Mouse (Mus musculus): ENCODE data around the gene Zfp423. TPM values are rescaled to one million over a fixed set of nuclear protein-coding genes. Genes with fewer than 3 reads are reported as not detected.

Gene Zfp423
- polyA plus RNA-seq, 1 experiment from 2014 or later, result 25.2 TPM

DNA sequence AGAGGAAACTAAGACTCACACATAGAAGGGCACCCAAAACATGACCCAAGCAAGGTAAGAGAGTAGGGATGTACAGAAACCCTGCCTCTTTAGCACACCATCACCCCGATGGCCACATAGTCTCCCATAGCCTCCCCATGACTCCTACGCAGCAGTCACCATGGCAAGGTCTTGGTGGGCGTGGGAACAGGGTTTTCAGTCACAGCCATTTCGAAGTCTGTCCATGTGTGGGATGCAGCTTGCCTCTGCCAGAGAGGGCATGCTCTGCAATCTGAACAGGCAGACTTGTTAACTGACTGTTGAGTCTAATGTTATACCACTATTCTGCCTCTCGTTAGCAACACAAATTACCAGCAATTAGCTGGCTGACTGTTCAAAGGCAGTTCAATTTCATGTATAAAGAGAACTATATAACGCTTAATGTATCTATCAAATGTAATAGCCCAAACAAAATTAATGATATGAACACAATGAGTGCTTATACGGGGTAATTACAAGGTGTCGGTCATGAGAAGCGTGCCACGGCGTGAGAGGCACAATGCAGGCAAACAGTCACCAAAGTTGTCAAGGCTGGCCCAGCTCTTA lies 218.4 kb downstream of the Zfp423 start:
- Histone ChIP-seq H3K27me3 (ENCODE audit: poor library complexity, severe bottlenecking) (no peaks in the 10 kb centered on the region), H3K36me3 (replicated peaks) (peaks cover 29% of the 10 kb centered on the region), H3K9me3 (no peaks in the 10 kb centered on the region), H3K4me3 (no peak overlapping the region), H3K4me1 (peaks cover 71% of the 10 kb centered on the region), H3K27ac (no peak overlapping the region)
- DNase-seq (ENCODE audit: extremely low spot score, low spot score), result no peak
- 86% methylated on average over 11 of the region's 11 CpGs for WGBS

DNA sequence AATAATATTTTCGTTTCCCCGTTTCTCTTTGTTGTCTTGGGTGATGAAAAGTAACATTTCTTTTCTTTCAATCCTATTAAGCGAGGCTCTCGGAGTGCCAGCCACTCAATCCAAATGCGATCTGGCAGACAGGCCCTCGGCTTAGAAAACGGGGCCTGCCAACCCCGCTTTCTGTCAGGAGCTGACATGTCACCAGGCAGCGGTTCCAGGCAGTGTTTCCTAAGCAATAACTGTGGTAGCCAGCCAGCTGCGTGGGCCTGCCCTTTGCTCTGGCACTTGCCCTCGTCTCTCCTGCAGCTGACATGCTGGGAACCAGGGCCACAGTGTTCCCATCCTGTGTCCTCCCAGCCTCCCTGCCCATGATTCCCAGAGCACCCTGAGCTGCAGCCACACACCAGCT lies 221.5 kb downstream of the Zfp423 start:
- Histone ChIP-seq H3K4me3 (no peak overlapping the region), H3K9me3 (no peaks in the 10 kb centered on the region), H3K27ac (peak overlapping the region; percentile 56), H3K36me3 (replicated peaks) (peaks cover 19% of the 10 kb centered on the region), H3K27me3 (ENCODE audit: poor library complexity, severe bottlenecking) (no peaks in the 10 kb centered on the region), H3K4me1 (peaks cover 65% of the 10 kb centered on the region)
- WGBS, result 84% methylated on average over 11 of the region's 11 CpGs
- DNase-seq (ENCODE audit: extremely low spot score, low spot score), result no peak

DNA sequence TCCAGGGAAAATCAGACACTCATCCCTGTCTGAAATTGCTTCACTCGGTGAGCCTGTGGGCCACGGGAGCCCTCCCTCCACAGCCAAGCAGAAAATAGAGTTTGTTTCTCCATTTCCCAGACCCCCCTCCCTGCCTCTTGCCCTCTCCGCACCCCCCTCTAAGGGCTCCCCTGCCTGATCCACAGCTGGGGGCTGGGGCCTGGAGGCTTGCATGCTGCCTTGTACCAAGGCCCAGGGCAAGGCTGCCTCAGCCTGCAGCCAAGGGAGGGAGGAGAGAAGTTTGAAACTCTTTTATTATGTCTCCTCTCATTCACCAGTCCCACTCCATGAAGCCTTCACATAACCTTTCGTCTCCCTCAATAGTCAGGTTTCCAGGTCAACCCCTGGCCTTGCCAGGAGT lies 224.5 kb downstream of the Zfp423 start:
- no peaks in the 10 kb centered on the region for H3K27me3 ChIP-seq (ENCODE audit: poor library complexity, severe bottlenecking)
- peaks cover 28% of the 10 kb centered on the region for H3K36me3 ChIP-seq (replicated peaks)
- H3K4me3 ChIP-seq, result no peak overlapping the region
- no peaks in the 10 kb centered on the region for H3K9me3 ChIP-seq
- WGBS, result 59% methylated on average over 4 of the region's 4 CpGs
- DNase-seq (ENCODE audit: extremely low spot score, low spot score), result no peak
- H3K27ac ChIP-seq, result peak overlapping the region; percentile 79
- H3K4me1 ChIP-seq, result peaks cover 44% of the 10 kb centered on the region

DNA sequence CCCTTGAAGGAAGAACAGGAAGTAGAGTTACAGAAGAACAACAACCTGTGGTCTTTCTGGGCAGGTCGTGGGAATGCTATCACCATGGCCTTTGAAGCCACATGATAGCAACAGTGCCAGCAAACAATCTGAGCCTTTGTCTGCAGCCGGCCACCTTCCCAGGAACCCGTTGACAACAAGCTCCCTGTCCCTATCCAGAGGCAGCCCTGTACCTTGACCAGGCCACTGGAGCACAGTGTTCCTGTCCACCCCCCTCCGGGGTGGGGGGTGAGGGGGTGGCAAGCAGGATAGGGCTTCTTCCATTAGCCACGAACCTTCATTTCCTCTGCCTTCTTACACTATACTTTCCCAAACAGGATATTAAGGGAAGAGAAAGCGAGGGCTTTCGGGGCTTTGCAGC lies 224.9 kb downstream of the Zfp423 start:
- H3K4me3 ChIP-seq, result no peak overlapping the region
- H3K4me1 ChIP-seq, result peaks cover 44% of the 10 kb centered on the region
- H3K27me3 ChIP-seq (ENCODE audit: poor library complexity, severe bottlenecking), result no peaks in the 10 kb centered on the region
- peaks cover 29% of the 10 kb centered on the region for H3K36me3 ChIP-seq (replicated peaks)
- peak overlapping the region; percentile 79 for H3K27ac ChIP-seq
- no peaks in the 10 kb centered on the region for H3K9me3 ChIP-seq
- 65% methylated on average over 7 of the region's 7 CpGs for WGBS
- no peak for DNase-seq (ENCODE audit: extremely low spot score, low spot score)

DNA sequence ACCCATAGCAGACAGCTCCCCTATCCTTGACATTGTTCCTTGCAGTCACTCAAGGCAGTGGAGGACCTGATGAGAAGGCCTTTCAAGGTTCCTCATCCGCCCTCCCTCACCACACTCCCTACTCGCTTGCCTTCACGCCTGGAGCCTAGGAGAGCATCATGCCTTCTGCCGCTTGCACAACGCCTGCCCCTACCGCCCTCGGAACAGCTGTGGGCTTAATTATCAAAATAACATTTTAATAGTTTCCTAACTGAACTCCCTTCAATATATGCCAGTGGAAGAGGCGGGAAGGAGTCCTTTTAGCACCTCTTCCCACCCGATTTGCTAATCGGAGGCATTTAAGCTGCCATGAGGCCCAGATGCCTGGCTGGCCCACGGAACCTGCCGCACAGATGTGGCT lies 228.3 kb downstream of the Zfp423 start:
- H3K36me3 ChIP-seq (replicated peaks), result peaks cover 50% of the 10 kb centered on the region
- H3K27ac ChIP-seq, result no peak overlapping the region

DNA sequence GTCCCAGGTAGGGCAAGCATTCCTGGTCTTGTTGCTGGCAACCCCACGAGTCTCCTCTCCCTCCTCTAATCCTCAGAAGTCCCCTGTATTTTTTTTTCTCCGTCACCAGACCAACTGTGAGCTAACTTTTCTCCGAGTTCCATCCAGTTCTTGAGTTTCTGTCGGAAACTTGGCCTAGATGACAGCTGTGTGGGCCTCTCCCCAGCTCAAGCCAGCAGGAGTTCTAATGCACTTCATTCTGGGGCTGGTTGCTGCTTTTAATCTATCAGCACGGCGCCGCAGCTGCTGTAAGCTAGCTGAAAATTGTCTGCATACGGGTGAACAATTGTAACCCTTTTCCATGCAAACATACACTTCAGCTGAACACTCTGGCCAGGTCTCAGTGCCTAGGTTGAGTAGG lies 236.4 kb downstream of the Zfp423 start:
- 78% methylated on average over 8 of the region's 8 CpGs for WGBS
- Histone ChIP-seq H3K36me3 (replicated peaks) (peaks cover 25% of the 10 kb centered on the region), H3K9me3 (no peaks in the 10 kb centered on the region), H3K4me3 (no peak overlapping the region), H3K4me1 (peaks cover 38% of the 10 kb centered on the region), H3K27me3 (ENCODE audit: poor library complexity, severe bottlenecking) (no peaks in the 10 kb centered on the region), H3K27ac (no peak overlapping the region)
- no peak for DNase-seq (ENCODE audit: extremely low spot score, low spot score)

More for the DNA sequence above, 228.3 kb downstream of the Zfp423 start:
- 94% methylated on average over 12 of the region's 12 CpGs for WGBS
- Histone ChIP-seq H3K4me3 (no peak overlapping the region), H3K4me1 (peaks cover 26% of the 10 kb centered on the region), H3K9me3 (no peaks in the 10 kb centered on the region), H3K27me3 (ENCODE audit: poor library complexity, severe bottlenecking) (no peaks in the 10 kb centered on the region)
- no peak for DNase-seq (ENCODE audit: extremely low spot score, low spot score)

DNA sequence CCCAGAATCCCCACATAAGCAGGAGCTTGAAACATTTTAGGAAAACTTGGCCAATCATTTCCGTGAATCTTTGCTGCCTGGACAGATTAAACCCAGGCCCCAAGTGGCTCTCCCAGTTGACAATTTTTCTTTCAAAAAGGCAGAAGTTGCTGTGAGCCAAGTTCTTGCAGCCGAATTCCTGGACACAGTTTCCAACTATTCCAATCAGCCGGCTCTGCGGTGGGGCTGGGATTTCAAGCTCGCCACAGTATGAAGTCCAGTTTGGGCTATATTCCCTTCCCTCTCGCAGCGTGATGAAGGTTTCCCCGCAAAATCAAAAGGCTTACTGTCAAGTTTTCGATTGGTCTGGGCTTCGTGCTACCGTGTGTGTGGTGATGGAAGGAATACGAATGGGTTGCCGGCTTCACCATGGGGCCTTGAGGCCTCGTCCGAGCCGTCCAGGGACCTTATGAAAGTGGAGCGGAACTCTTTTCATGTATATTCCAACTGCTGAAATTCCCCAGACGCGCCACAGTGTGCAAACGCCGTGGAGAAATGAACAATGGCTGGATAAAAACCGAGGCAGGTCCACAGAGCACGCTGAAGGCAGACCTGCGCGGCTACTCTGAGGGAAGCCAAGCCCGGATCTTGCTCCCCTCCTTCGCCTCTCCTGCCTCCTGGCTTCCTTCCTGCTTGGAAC lies 240.1 kb downstream of the Zfp423 start:
- Histone ChIP-seq H3K4me1 (peaks cover 66% of the 10 kb centered on the region), H3K9me3 (no peaks in the 10 kb centered on the region), H3K36me3 (replicated peaks) (0 out of 2 replicates have a peak, but pooled peaks cover 14% of the 10 kb centered on the region), H3K4me3 (no peak overlapping the region), H3K27ac (peak overlapping the region; percentile 42; the same call in 1 of the 2 replicates), H3K27me3 (ENCODE audit: poor library complexity, severe bottlenecking) (no peaks in the 10 kb centered on the region)
- 79% methylated on average over 27 of the region's 27 CpGs for WGBS
- DNase-seq (ENCODE audit: extremely low spot score, low spot score), result no peak

DNA sequence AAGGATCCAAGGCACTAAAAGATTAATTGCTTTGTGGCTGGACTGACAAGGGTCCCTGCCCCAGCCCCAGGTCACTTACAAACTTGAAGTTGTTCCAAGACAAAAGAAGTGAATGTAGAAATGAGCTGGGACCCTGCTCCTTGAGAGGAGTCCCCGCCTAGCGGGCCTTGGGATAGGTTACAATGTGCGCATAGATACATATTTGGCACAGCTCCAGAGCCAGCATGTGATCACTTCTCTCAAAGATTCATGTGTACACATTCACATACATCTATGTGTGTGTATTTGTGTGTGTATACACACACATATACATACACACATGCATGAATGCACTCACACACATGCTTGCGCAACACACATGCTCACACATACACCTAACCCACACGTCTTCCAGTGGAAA lies 241.9 kb downstream of the Zfp423 start:
- peak overlapping the region; percentile 84; the same call in 1 of the 2 replicates for H3K27ac ChIP-seq
- 82% methylated on average over 5 of the region's 5 CpGs for WGBS
- H3K4me3 ChIP-seq, result no peak overlapping the region
- H3K36me3 ChIP-seq (replicated peaks), result 0 out of 2 replicates have a peak, but pooled peaks cover 8% of the 10 kb centered on the region
- H3K27me3 ChIP-seq (ENCODE audit: poor library complexity, severe bottlenecking), result no peaks in the 10 kb centered on the region
- DNase-seq (ENCODE audit: extremely low spot score, low spot score), result no peak
- peaks cover 71% of the 10 kb centered on the region for H3K4me1 ChIP-seq
- no peaks in the 10 kb centered on the region for H3K9me3 ChIP-seq

DNA sequence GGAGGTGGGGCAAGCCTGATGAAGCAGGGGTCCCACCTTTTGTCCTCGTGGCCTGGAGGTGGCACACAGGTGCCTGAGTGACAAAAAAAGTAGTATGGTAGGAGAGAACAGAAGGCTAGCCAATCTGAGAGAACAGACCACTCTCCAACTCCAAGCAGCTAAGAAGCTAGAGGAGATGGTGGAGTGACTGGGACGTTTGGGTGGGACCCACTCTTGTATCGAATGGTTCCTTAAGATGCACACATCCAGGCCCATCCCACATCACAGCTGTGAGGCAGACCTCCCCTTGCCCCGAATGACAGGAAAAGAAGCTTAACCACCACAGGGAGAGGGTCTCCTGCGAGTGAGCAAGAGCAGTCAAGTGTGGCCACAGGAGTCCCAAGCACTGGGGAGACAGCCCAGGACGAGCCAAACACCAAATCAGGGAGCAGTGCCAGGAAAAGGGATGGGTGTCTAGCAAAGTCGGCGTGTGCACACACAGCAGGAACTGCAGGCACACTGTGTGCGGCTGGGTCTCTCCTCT lies 242.6 kb downstream of the Zfp423 start:
- H3K36me3 ChIP-seq (replicated peaks), result 0 out of 2 replicates have a peak, but pooled peaks cover 8% of the 10 kb centered on the region
- H3K9me3 ChIP-seq, result no peaks in the 10 kb centered on the region
- WGBS, result 14% methylated on average over 9 of the region's 9 CpGs
- H3K27me3 ChIP-seq (ENCODE audit: poor library complexity, severe bottlenecking), result no peaks in the 10 kb centered on the region
- H3K27ac ChIP-seq, result peak overlapping the region; percentile 84
- DNase-seq (ENCODE audit: extremely low spot score, low spot score), result no peak
- H3K4me3 ChIP-seq, result peak overlapping the region; percentile 41
- peaks cover 74% of the 10 kb centered on the region for H3K4me1 ChIP-seq

DNA sequence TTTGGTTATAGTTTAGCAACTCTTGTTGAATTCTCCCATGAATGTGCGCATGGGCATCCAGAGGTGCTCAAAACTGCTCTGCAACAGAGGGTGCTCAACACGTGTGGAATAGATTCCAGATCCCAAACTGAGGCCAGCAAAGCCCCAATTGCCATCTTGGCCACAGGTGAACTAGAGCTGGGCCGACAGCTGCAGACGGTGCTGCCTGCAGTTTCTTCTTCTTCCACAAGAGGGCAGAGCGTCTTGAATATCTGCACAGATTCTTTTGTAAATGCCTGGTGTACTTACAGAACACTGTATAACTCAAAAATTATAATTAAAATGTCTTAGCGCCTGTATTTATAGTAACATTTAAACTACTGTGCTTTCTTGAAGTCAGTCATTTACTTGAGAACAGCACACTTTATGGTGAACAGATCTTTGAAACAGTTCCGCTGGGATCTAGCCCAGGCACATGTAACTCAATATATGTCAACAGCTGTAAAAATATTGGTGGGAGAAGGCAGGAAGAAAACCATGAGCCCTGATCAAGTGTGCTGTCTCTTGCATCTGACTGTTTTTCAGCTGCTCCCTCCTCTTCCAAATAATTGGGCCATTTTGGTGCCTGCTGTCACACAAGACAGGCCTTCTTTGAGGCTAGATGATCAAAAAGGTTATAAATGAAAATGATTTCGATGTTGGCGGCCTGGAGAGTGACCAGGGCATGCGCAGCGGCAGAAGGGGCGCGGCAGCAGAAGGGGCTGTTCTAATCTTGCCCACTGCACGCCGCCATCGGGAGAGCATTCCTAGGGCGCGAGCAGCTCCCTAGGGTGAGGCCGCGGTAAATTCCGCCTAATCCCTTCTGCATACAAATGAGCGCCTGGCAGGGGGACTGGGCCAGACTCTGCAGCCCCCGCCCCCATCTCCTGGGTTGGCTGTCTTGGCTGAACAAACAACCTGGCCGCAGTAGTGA lies 243.4 kb downstream of the Zfp423 start:
- 7% methylated on average over 24 of the region's 24 CpGs for WGBS
- peaks cover 77% of the 10 kb centered on the region for H3K4me1 ChIP-seq
- peak overlapping the region; percentile 41 for H3K4me3 ChIP-seq

DNA sequence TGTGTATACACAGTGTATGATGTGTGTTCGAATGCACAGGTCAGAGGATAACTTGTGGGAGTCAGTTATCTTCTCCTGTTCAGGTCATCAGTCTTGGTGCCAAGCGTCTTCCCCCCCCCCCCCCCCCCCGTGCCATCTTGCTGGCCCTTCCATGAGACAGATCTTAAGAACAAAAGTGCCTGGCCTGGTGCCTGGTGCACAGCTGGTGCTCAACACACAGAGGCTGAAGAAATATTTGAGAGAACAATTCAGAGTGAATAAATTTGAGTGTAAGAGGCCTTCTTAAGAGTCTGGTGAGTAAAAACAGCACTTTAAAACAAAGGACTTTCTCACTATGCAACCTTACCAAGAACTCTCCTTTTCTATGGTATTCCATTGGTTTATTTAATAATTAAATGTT lies 245.4 kb downstream of the Zfp423 start:
- no peaks in the 10 kb centered on the region for H3K9me3 ChIP-seq
- H3K27me3 ChIP-seq (ENCODE audit: poor library complexity, severe bottlenecking), result no peaks in the 10 kb centered on the region
- H3K4me3 ChIP-seq, result no peak overlapping the region
- no peak for DNase-seq (ENCODE audit: extremely low spot score, low spot score)
- peaks cover 11% of the 10 kb centered on the region; the same call in 1 of the 2 replicates for H3K36me3 ChIP-seq (replicated peaks)
- no peak overlapping the region for H3K27ac ChIP-seq
- WGBS, result 87% methylated on average over 3 of the region's 3 CpGs
- peaks cover 66% of the 10 kb centered on the region for H3K4me1 ChIP-seq

More for the DNA sequence above, 243.4 kb downstream of the Zfp423 start:
- no peaks in the 10 kb centered on the region for H3K9me3 ChIP-seq
- 0 out of 2 replicates have a peak, but pooled peaks cover 8% of the 10 kb centered on the region for H3K36me3 ChIP-seq (replicated peaks)
- no peaks in the 10 kb centered on the region for H3K27me3 ChIP-seq (ENCODE audit: poor library complexity, severe bottlenecking)
- DNase-seq (ENCODE audit: extremely low spot score, low spot score), result peak; percentile 72
- peak overlapping the region; percentile 84 for H3K27ac ChIP-seq

DNA sequence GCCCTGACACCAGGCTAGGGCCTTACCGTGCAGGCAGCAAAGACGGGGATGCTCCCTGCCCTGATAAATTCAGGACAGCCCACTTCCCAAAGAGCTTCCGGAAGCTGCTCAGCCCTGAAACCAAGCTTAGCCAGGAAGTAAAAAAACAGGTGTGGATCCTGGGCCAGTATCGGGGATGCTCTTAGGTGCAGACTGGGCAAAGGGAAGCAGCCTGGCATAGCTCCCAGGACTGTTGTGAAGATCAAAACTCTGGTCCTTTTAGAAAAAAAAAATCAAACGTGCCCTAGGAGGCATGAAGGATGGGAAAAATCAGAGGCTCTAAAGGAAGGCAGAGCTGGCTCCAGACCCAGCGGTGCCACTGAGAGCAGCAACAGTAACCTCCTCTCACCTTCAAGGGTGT lies 247.4 kb downstream of the Zfp423 start:
- peaks cover 11% of the 10 kb centered on the region; the same call in 1 of the 2 replicates for H3K36me3 ChIP-seq (replicated peaks)
- H3K9me3 ChIP-seq, result no peaks in the 10 kb centered on the region
- H3K4me3 ChIP-seq, result no peak overlapping the region
- H3K27ac ChIP-seq, result no peak overlapping the region
- DNase-seq (ENCODE audit: extremely low spot score, low spot score), result no peak
- no peaks in the 10 kb centered on the region for H3K27me3 ChIP-seq (ENCODE audit: poor library complexity, severe bottlenecking)
- H3K4me1 ChIP-seq, result peaks cover 66% of the 10 kb centered on the region
- WGBS, result 90% methylated on average over 6 of the region's 6 CpGs

Data from forebrain, embryonic 10.5 days (tissue).